Mouse (Mus musculus) liver, postnatal 0 days (tissue): ENCODE measurements around the gene Stx2.

Experiments
- CTCF ChIP-seq: sonication (generic); IDR thresholded peaks from 2 replicates; pipeline ENCODE4 v1.5.1; 2016; ENCODE audit warnings: antibody characterized with exemption, low read depth
- EP300 ChIP-seq: IDR thresholded peaks from 2 replicates; pipeline ENCODE4 v1.6.1; 2016; ENCODE audit warnings: antibody characterized with exemption, low read depth, mild to moderate bottlenecking

- TF ChIP-seq CTCF (no peak), EP300 (no peak)
Measured at GRCm38 (mm10) chr5:129010937-129011336, 2.6 kb upstream of the Stx2 start.
